Mouse (Mus musculus): Measurements from ENCODE around the gene Krt73. TPM values are rescaled to one million over a fixed set of nuclear protein-coding genes. Genes with fewer than 3 reads are reported as not detected.

Krt73 gene
- total and polyA plus RNA-seq, 2 experiments from 2014 or later = not detected

- Histone ChIP-seq H3K4me1 (ENCODE audit: control insufficient read depth, insufficient read depth) (no peaks in the 10 kb centered on the region), H3K9me3 (replicated peaks; ENCODE audit: control insufficient read depth, low read length) (no peaks in the 10 kb centered on the region), H3K27ac (ENCODE audit: low read depth) (no peak overlapping the region), H3K27me3 (ENCODE audit: control insufficient read depth, insufficient read depth, low read length) (0 out of 2 replicates have a peak, but pooled peaks cover 2% of the 10 kb centered on the region), H3K4me2 (ENCODE audit: low read depth, low read length) (no peak overlapping the region), H3K36me3 (replicated peaks; ENCODE audit: control insufficient read depth, insufficient read depth, low read length) (no peaks in the 10 kb centered on the region), H3K4me3 (ENCODE audit: low read depth, low read length) (no peak overlapping the region), H3K9ac (replicated peaks; ENCODE audit: low read depth, low read length) (no peak overlapping the region)
- ATAC-seq (ENCODE audit: insufficient read depth, low read depth) (no peak), DNase-seq (ENCODE audit: low spot score) (no peak)
- TF ChIP-seq EP300 (IDR thresholded peaks at IDR 0.05; ENCODE audit: low read depth) (no peak), CTCF (IDR thresholded peaks at IDR 0.05; ENCODE audit: low read depth) (no peak)
- 40% methylated on average over 6 of the region's 6 CpGs for WGBS
These were observed 31.0 kb upstream of the Krt73 start for GRCm38 (mm10) chr15:101833131-101833530.

GRCm38 (mm10) chr15:101829441-101829840 lies 27.3 kb upstream of the Krt73 start:
- ATAC-seq (ENCODE audit: insufficient read depth, low read depth) (no peak), DNase-seq (ENCODE audit: low spot score) (no peak)
- Histone ChIP-seq H3K36me3 (replicated peaks; ENCODE audit: control insufficient read depth, insufficient read depth, low read length) (no peaks in the 10 kb centered on the region), H3K9ac (replicated peaks; ENCODE audit: low read depth, low read length) (no peak overlapping the region), H3K4me2 (ENCODE audit: low read depth, low read length) (no peak overlapping the region), H3K27ac (ENCODE audit: low read depth) (no peak overlapping the region), H3K27me3 (ENCODE audit: control insufficient read depth, insufficient read depth, low read length) (no peaks in the 10 kb centered on the region), H3K4me3 (ENCODE audit: low read depth, low read length) (no peak overlapping the region), H3K4me1 (ENCODE audit: control insufficient read depth, insufficient read depth) (no peaks in the 10 kb centered on the region), H3K9me3 (replicated peaks; ENCODE audit: control insufficient read depth, low read length) (no peaks in the 10 kb centered on the region)
- TF ChIP-seq CTCF (IDR thresholded peaks at IDR 0.05; ENCODE audit: low read depth) (no peak), EP300 (IDR thresholded peaks at IDR 0.05; ENCODE audit: low read depth) (no peak)
- 69% methylated on average over 5 of the region's 5 CpGs for WGBS

- H3K4me2 ChIP-seq (ENCODE audit: low read depth, low read length) = no peak overlapping the region
- 0 out of 2 replicates have a peak, but pooled peaks cover 4% of the 10 kb centered on the region for H3K27me3 ChIP-seq (ENCODE audit: control insufficient read depth, insufficient read depth, low read length)
- no peak overlapping the region for H3K9ac ChIP-seq (replicated peaks; ENCODE audit: low read depth, low read length)
- no peak for DNase-seq (ENCODE audit: low spot score)
- no peaks in the 10 kb centered on the region for H3K36me3 ChIP-seq (replicated peaks; ENCODE audit: control insufficient read depth, insufficient read depth, low read length)
- H3K4me3 ChIP-seq (ENCODE audit: low read depth, low read length) = no peak overlapping the region
- 12% methylated on average over 3 of the region's 3 CpGs for WGBS
- ATAC-seq (ENCODE audit: insufficient read depth, low read depth) = no peak
- no peak overlapping the region for H3K27ac ChIP-seq (ENCODE audit: low read depth)
- H3K9me3 ChIP-seq (replicated peaks; ENCODE audit: control insufficient read depth, low read length) = no peaks in the 10 kb centered on the region
- TF ChIP-seq CTCF (IDR thresholded peaks at IDR 0.05; ENCODE audit: low read depth) = no peak
- no peaks in the 10 kb centered on the region for H3K4me1 ChIP-seq (ENCODE audit: control insufficient read depth, insufficient read depth)
These were observed 19.6 kb upstream of the Krt73 start for GRCm38 (mm10) chr15:101821786-101822185.

GRCm38 (mm10) chr15:101817875-101818274 lies 15.7 kb upstream of the Krt73 start, which contains the start of gene Krt2:
Gene Krt2, minus strand, starts transcription at chr15:101818169.
- Histone ChIP-seq H3K4me3 (ENCODE audit: low read depth, low read length) (no peak within 1 kb of the TSS), H3K36me3 (replicated peaks; ENCODE audit: control insufficient read depth, insufficient read depth, low read length) (no peaks in the 10 kb centered on the region), H3K9ac (replicated peaks; ENCODE audit: low read depth, low read length) (no peak within 1 kb of the TSS), H3K27me3 (ENCODE audit: control insufficient read depth, insufficient read depth, low read length) (0 out of 2 replicates have a peak, but pooled peaks cover 4% of the 10 kb centered on the region), H3K27ac (ENCODE audit: low read depth) (no peak within 1 kb of the TSS), H3K9me3 (replicated peaks; ENCODE audit: control insufficient read depth, low read length) (no peaks in the 10 kb centered on the region), H3K4me2 (ENCODE audit: low read depth, low read length) (no peak within 1 kb of the TSS), H3K4me1 (ENCODE audit: control insufficient read depth, insufficient read depth) (no peaks in the 10 kb centered on the region)
- DNase-seq (ENCODE audit: low spot score) = no peak
- 61% methylated on average over 16 of the region's 16 CpGs for WGBS
- TF ChIP-seq CTCF (IDR thresholded peaks at IDR 0.05; ENCODE audit: low read depth) = no peak
- TF ChIP-seq EP300 (IDR thresholded peaks at IDR 0.05; ENCODE audit: low read depth) = no peak
- no peak for ATAC-seq (ENCODE audit: insufficient read depth, low read depth)

GRCm38 (mm10) chr15:101803052-101803822 lies 1.1 kb upstream of the Krt73 start:
- no peaks in the 10 kb centered on the region for H3K36me3 ChIP-seq (replicated peaks; ENCODE audit: control insufficient read depth, insufficient read depth, low read length)
- H3K27me3 ChIP-seq (ENCODE audit: control insufficient read depth, insufficient read depth, low read length) = no peaks in the 10 kb centered on the region
- no peak overlapping the region for H3K4me2 ChIP-seq (ENCODE audit: low read depth, low read length)
- no peaks in the 10 kb centered on the region for H3K4me1 ChIP-seq (ENCODE audit: control insufficient read depth, insufficient read depth)
- no peak overlapping the region for H3K9ac ChIP-seq (replicated peaks; ENCODE audit: low read depth, low read length)
- H3K9me3 ChIP-seq (replicated peaks; ENCODE audit: control insufficient read depth, low read length) = no peaks in the 10 kb centered on the region
- DNase-seq (ENCODE audit: low spot score) (no peak), ATAC-seq (ENCODE audit: insufficient read depth, low read depth) (no peak)
- TF ChIP-seq CTCF (IDR thresholded peaks at IDR 0.05; ENCODE audit: low read depth) (no peak), EP300 (IDR thresholded peaks at IDR 0.05; ENCODE audit: low read depth) (no peak)
- H3K4me3 ChIP-seq (ENCODE audit: low read depth, low read length) = no peak overlapping the region
- 75% methylated on average over 11 of the region's 11 CpGs for WGBS
- no peak overlapping the region for H3K27ac ChIP-seq (ENCODE audit: low read depth)

- no peak overlapping the region for H3K27ac ChIP-seq (ENCODE audit: low read depth)
- no peak overlapping the region for H3K4me3 ChIP-seq (ENCODE audit: low read depth, low read length)
- H3K27me3 ChIP-seq (ENCODE audit: control insufficient read depth, insufficient read depth, low read length) = no peaks in the 10 kb centered on the region
- no peaks in the 10 kb centered on the region for H3K36me3 ChIP-seq (replicated peaks; ENCODE audit: control insufficient read depth, insufficient read depth, low read length)
- WGBS = 18% methylated on average over 3 of the region's 3 CpGs
- H3K9ac ChIP-seq (replicated peaks; ENCODE audit: low read depth, low read length) = no peak overlapping the region
- TF ChIP-seq CTCF (IDR thresholded peaks at IDR 0.05; ENCODE audit: low read depth) = no peak
- DNase-seq (ENCODE audit: low spot score) (no peak), ATAC-seq (ENCODE audit: insufficient read depth, low read depth) (no peak)
- H3K9me3 ChIP-seq (replicated peaks; ENCODE audit: control insufficient read depth, low read length) = no peaks in the 10 kb centered on the region
- no peak overlapping the region for H3K4me2 ChIP-seq (ENCODE audit: low read depth, low read length)
- no peaks in the 10 kb centered on the region for H3K4me1 ChIP-seq (ENCODE audit: control insufficient read depth, insufficient read depth)
These were observed 11.3 kb downstream of the Krt73 start for GRCm38 (mm10) chr15:101790867-101791266.
